Mouse (Mus musculus) gastrocnemius, postnatal 14 days (tissue): Measurements from ENCODE around the gene Mtx1. TPM values are rescaled to one million over a fixed set of nuclear protein-coding genes. Genes with fewer than 3 reads are reported as not detected.
"Not testable (repeated sequence)": the region's sequence is repeated elsewhere in the genome, so short reads cannot be mapped to it uniquely, and the experiment has no call there.

ENCODE experiments used
- DNase-seq: peaks from one replicate; pipeline ENCODE4 v3.0.0; 2021; ENCODE audit warnings: mixed read lengths
- intact Hi-C: fragments of 180-260 bp; cut with DNase I; formaldehyde crosslinking; loops from one replicate; pipeline ENCODE4 v1.15.1; 2025; ENCODE audit warnings: low total_unique reads
- total RNA-seq, 2 experiments: library from RNA; stranded (reverse); gene quantifications; 2 replicates each; pipeline ENCODE4 v1.2.3; 2021

Mtx1 gene
- total RNA-seq, 2 experiments from 2014 or later = 42.4 to 52.2 TPM

DNA sequence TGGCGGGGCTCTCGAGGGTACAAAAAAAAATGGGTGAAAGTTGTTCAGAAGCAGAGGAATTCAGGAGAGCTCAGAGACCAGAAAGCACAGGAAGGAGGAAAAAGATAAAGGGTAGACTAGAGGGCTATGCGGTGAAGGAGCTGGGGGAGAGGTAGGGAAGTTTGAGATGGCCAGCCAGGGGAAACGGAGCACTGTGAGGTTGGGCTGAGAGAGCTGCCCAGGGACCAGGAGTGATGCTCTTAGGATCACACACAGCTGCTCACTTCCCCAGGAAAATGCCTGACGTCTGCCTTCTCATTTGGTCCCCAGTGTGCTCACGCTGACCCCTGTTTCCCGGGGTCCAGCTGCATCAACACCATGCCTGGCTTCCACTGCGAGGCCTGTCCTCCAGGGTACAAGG is 7.3 kb downstream of the Mtx1 start:
- no peak for DNase-seq
- intact Hi-C loops = no loop called here

- intact Hi-C loops = no loop called here
- DNase-seq = no peak
These were observed 8.6 kb downstream of the Mtx1 start for GRCm38 (mm10) chr3:89218271-89218670.

DNA sequence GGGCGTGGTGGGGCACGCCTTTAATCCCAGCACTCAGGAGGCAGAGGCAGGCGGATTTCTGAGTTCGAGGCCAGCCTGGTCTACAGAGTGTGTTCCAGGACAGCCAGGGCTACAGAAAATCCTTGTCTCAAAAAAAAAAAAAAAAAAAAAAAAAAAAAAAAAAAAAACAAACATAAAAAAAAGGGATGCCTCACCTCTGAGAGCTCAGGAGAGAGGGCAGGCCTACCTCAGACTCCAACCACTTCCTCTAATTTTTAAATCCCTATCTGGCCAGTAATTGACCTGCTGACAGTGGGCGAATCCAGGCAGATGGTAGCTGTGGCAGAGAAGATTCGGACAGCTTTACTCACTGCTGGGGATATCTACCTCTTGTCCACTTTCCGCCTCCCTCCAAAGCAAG is 10.5 kb downstream of the Mtx1 start:
- not testable (repeated sequence) for DNase-seq
- intact Hi-C loops = loop anchor here (2.0 kb wide), 1 partner anchor 128 kb away; no protein-coding TSS in a partner anchor

DNA sequence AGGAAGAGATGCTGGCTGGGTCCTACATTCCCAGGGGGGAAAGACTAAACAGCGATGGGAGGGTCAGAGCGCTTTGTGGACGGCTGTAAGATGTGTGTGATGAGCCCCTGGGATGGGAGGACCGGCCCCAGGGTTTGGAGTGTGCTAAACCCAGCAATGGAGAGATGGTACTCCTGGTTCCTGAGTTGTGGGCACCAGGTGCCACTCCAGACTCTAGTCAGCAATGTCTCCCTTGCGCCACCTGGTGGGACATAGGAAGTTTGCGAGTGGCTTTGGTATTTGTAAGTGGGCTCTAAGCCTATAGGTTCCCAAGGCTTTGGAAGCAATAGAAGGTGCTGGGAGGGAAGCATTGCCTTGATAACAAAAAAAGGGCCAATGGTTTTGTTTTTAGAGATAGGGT is 11.0 kb downstream of the Mtx1 start:
- DNase-seq = peak; percentile 76
- intact Hi-C loops = loop anchor here (2.0 kb wide), 1 partner anchor 127 kb away; no protein-coding TSS in a partner anchor

- intact Hi-C loops = no loop called here
- DNase-seq = peak; percentile 59
These were observed 12.0 kb downstream of the Mtx1 start, which contains the start of gene Thbs3 for GRCm38 (mm10) chr3:89214681-89215411. Gene Thbs3 (plus strand): TSS chr3:89215180.

DNA sequence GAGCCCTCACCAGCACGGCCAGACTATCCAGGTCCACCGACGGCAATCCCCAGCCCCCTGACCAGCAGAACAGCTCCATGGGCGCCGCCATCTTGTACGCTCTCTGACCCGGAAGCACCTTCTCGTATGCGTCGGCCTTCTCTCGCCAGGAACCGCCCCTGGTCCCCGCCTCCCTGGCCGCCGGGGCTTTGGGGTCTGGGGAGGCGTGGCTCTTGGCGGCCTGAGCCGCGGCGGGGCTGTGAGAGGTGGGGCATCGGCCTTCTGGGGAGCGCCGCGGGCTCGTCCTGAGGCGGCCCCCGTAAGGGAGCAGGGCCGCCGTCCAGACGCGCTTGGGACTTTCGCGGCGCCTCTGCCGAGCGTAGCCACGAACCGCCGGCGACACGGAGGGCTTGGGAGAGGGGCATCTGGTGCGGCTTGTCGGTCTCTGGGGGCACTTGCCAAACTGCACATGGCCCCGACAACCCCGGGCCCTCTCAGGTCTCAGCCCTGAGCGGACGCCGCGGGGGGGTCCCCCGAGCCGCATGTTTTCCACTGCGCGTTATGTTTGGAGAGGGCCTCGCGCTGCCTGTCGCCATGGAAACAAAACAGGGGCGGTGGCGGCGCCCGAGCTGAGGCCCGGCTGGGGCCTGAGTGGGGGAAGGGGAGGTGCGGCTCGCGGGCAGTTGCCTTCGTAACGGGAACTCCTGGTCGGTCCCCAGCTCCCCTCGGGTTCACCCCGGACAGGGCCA is 12.9 kb downstream of the Mtx1 start:
- intact Hi-C loops = no loop called here
- DNase-seq = peak; percentile 95

- no peak for DNase-seq
- intact Hi-C loops = no loop called here
These were observed 16.2 kb downstream of the Mtx1 start for GRCm38 (mm10) chr3:89210731-89211130.

- no peak for DNase-seq
- intact Hi-C loops = no loop called here
These were observed 16.7 kb downstream of the Mtx1 start for GRCm38 (mm10) chr3:89210162-89210561.

- intact Hi-C loops = no loop called here
- no peak for DNase-seq
These were observed 17.2 kb downstream of the Mtx1 start for GRCm38 (mm10) chr3:89209731-89210130.

DNA sequence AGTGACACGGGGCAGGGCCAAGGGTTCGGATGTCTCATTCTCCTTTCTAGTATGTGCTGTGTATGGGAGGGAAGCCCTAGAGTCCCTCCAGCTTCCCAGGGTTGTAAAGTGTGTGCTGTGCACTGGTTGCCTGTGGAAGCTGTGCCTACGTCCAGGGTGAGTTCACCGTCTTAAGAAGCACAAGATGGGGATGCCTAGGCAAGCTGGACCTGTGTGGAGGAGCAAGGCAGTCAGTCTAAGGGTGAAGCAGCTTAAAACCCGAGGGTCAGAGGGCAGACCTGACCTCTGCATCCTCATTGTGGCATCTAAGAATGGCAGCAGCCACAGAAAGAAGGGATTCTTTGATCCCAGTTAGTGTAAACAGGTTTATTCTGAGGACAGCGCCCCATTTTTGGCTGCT is 18.2 kb downstream of the Mtx1 start:
- intact Hi-C loops = no loop called here
- no peak for DNase-seq

DNA sequence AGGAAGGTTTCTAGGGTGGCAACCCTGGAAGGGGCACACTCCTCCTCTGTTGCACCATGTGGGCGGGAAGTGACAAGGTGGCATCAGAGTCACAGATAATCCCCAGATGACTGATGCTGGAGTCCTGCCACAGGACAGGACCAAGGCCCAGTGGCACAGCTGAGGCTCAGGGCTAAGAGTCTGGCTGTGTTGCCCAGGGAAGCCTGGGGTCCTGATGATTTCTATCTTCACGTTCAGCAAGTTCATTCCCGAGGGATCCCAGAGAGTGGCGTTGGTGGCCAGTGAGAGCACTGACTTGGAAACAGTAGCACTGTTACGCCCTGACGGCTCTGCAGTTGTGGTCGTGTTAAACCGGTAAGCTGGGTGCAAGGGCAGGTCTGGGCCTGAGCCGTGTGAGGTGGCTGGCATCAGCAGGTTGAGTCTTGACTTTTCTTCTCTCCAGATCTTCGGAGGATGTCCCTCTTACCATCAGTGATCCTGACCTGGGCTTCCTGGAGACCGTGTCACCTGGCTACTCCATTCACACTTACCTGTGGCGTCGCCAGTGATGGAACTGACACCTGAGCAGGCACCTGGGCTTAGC is 18.7 kb downstream of the Mtx1 start:
- intact Hi-C loops = no loop called here
- no peak for DNase-seq

- intact Hi-C loops = no loop called here
- no peak for DNase-seq
These were observed 20.2 kb downstream of the Mtx1 start for GRCm38 (mm10) chr3:89206695-89207094.

- DNase-seq = no peak
- intact Hi-C loops = no loop called here
These were observed 20.8 kb downstream of the Mtx1 start for GRCm38 (mm10) chr3:89206079-89206478.

- DNase-seq = no peak
- intact Hi-C loops = no loop called here
These were observed 23.8 kb downstream of the Mtx1 start for GRCm38 (mm10) chr3:89203142-89203514.

- peak; percentile 77 for DNase-seq
- intact Hi-C loops = no loop called here
These were observed 24.4 kb downstream of the Mtx1 start, which contains the start of gene Gba for GRCm38 (mm10) chr3:89202253-89203141. Gene Gba (plus strand): TSS chr3:89202928.

DNA sequence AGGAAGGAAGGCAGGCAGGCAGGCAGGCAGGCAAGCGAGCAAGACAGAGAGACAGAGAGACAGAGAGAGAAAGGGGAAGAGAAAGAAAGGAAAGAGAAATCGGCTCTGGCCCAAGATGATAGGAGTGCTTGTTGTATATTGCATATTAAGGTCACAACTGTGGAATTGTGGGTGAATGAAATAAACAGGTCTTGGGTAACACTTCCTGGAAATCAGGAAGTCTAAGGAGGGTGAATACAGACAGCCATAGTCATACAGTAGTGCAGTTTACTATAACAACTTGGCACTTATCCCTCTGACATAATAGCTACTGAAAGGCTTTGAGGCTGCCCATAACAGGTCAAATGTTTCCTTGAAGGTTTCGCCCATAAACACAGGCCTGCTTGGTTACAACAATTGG is 27.0 kb downstream of the Mtx1 start:
- DNase-seq = no peak
- intact Hi-C loops = no loop called here

GRCm38 (mm10) chr3:89195979-89196877 is 30.7 kb downstream of the Mtx1 start:
- peak; percentile 92 for DNase-seq
- intact Hi-C loops = no loop called here

DNA sequence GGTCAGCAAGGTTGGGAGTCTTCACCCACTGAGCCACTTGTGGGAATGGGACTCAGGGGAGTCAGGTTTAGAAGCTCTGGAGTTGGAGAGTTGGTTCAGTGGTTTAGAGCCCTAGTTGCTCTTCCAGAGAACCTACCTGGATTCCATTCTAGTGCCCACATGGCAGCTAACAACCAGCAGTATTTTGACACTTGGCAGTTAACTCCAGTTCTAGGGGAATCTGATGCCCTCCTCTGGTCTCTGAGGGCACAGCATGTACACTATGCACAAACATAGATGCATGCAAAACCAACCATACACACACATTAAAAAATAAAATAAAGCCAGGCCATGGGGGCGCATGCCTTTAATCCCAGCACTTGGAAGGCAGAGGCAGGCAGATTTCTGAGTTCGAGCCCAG is 33.0 kb downstream of the Mtx1 start:
- DNase-seq = no peak
- intact Hi-C loops = no loop called here

DNA sequence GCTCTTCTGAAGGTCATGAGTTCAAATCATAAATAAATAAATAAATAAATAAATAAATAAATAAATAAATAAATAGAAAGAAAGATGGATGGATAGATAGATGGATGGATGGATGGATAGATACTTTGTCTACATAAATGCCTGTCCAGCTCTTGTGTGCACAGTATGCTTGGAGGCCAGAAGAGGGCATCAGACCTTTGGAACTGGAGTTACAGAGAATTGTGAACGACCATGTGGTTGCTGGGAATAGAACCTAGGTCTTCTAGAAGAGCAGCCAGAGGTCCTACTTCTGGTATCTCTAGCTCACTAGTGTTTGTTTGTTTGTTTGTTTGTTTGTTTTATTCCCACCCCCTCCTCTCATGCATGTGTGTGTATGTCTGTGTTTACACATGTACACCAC is 33.5 kb downstream of the Mtx1 start:
- DNase-seq = no peak
- intact Hi-C loops = no loop called here
